Mouse (Mus musculus): ENCODE results near the gene Caskin1. TPM values are rescaled to one million over a fixed set of nuclear protein-coding genes. Genes with fewer than 3 reads are reported as not detected.

Gene Caskin1
- polyA plus RNA-seq, 1 experiment from 2014 or later, result 25.0 TPM

GRCm38 (mm10) chr17:24474557-24474956 lies 13.8 kb upstream of the Caskin1 start:
- no peaks in the 10 kb centered on the region for H3K9me3 ChIP-seq (replicated peaks)
- peak overlapping the region; percentile 23; the same call in 1 of the 2 replicates for H3K27ac ChIP-seq
- no peak overlapping the region for H3K9ac ChIP-seq
- no peak overlapping the region for H3K4me2 ChIP-seq (replicated peaks)
- 81% methylated on average over 5 of the region's 5 CpGs for WGBS
- H3K36me3 ChIP-seq, result peaks cover 44% of the 10 kb centered on the region
- no peaks in the 10 kb centered on the region for H3K27me3 ChIP-seq
- H3K4me1 ChIP-seq, result peaks cover 47% of the 10 kb centered on the region
- no peak overlapping the region for H3K4me3 ChIP-seq
- ATAC-seq (ENCODE audit: low FRiP score), result no peak

- Histone ChIP-seq H3K4me1 (peaks cover 47% of the 10 kb centered on the region), H3K9ac (no peak overlapping the region), H3K4me2 (replicated peaks) (no peak overlapping the region), H3K36me3 (peaks cover 44% of the 10 kb centered on the region), H3K4me3 (no peak overlapping the region), H3K9me3 (replicated peaks) (no peaks in the 10 kb centered on the region), H3K27me3 (no peaks in the 10 kb centered on the region), H3K27ac (no peak overlapping the region)
- ATAC-seq (ENCODE audit: low FRiP score), result no peak
- 89% methylated on average over 6 of the region's 6 CpGs for WGBS
Measured at GRCm38 (mm10) chr17:24475586-24475985, 12.8 kb upstream of the Caskin1 start.

GRCm38 (mm10) chr17:24476022-24476776 lies 12.2 kb upstream of the Caskin1 start:
- WGBS, result 89% methylated on average over 10 of the region's 10 CpGs
- Histone ChIP-seq H3K27ac (no peak overlapping the region), H3K4me2 (replicated peaks) (no peak overlapping the region), H3K4me1 (peaks cover 43% of the 10 kb centered on the region), H3K36me3 (peaks cover 44% of the 10 kb centered on the region), H3K9me3 (replicated peaks) (no peaks in the 10 kb centered on the region), H3K4me3 (no peak overlapping the region), H3K9ac (no peak overlapping the region), H3K27me3 (no peaks in the 10 kb centered on the region)
- ATAC-seq (ENCODE audit: low FRiP score), result no peak

- Histone ChIP-seq H3K27ac (no peak overlapping the region), H3K9me3 (replicated peaks) (no peaks in the 10 kb centered on the region), H3K4me1 (peaks cover 32% of the 10 kb centered on the region), H3K4me3 (no peak overlapping the region), H3K9ac (peak overlapping the region; percentile 85), H3K27me3 (no peaks in the 10 kb centered on the region), H3K4me2 (replicated peaks) (peak overlapping the region; percentile 62; the same call in 1 of the 2 replicates), H3K36me3 (peaks cover 44% of the 10 kb centered on the region)
- WGBS, result 93% methylated on average over 20 of the region's 20 CpGs
- ATAC-seq (ENCODE audit: low FRiP score), result no peak
Measured at GRCm38 (mm10) chr17:24477053-24477984, 11.1 kb upstream of the Caskin1 start.

GRCm38 (mm10) chr17:24477985-24478600 lies 10.3 kb upstream of the Caskin1 start:
- Histone ChIP-seq H3K27ac (peak overlapping the region; percentile 97; the same call in 1 of the 2 replicates), H3K36me3 (peaks cover 44% of the 10 kb centered on the region), H3K9ac (peak overlapping the region; percentile 85), H3K9me3 (replicated peaks) (no peaks in the 10 kb centered on the region), H3K4me2 (replicated peaks) (peak overlapping the region; percentile 62), H3K27me3 (no peaks in the 10 kb centered on the region), H3K4me1 (peaks cover 25% of the 10 kb centered on the region), H3K4me3 (peak overlapping the region; percentile 76)
- ATAC-seq (ENCODE audit: low FRiP score), result peak; percentile 11
- WGBS, result 52% methylated on average over 11 of the region's 11 CpGs

- H3K9ac ChIP-seq, result peak within 1 kb of the TSS; percentile 85
- peak within 1 kb of the TSS; percentile 97 for H3K27ac ChIP-seq
- peak within 1 kb of the TSS; percentile 76 for H3K4me3 ChIP-seq
- peak within 1 kb of the TSS; percentile 62 for H3K4me2 ChIP-seq (replicated peaks)
- peaks cover 37% of the 10 kb centered on the region for H3K36me3 ChIP-seq
- peaks cover 21% of the 10 kb centered on the region for H3K4me1 ChIP-seq
- no peaks in the 10 kb centered on the region for H3K9me3 ChIP-seq (replicated peaks)
- ATAC-seq (ENCODE audit: low FRiP score), result peak; percentile 94
- under 1% methylated on average over 48 of the region's 48 CpGs for WGBS
- no peaks in the 10 kb centered on the region for H3K27me3 ChIP-seq
Measured at GRCm38 (mm10) chr17:24478663-24479380, 9.6 kb upstream of the Caskin1 start, which contains the start of gene Mlst8. Mlst8 (minus strand) TSS chr17:24479078.

- no peak for ATAC-seq (ENCODE audit: low FRiP score)
- H3K27ac ChIP-seq, result peak overlapping the region; percentile 64; the same call in 1 of the 2 replicates
- peak overlapping the region; percentile 62 for H3K4me2 ChIP-seq (replicated peaks)
- peak overlapping the region; percentile 76 for H3K4me3 ChIP-seq
- no peaks in the 10 kb centered on the region for H3K27me3 ChIP-seq
- peaks cover 31% of the 10 kb centered on the region for H3K36me3 ChIP-seq
- WGBS, result 35% methylated on average over 1 of the region's 1 CpGs
- H3K9ac ChIP-seq, result 0 out of 2 replicates have a peak overlapping the region, but pooled peaks have one; percentile 43
- H3K9me3 ChIP-seq (replicated peaks), result no peaks in the 10 kb centered on the region
- H3K4me1 ChIP-seq, result peaks cover 15% of the 10 kb centered on the region
Measured at GRCm38 (mm10) chr17:24479431-24479830, 9.0 kb upstream of the Caskin1 start.

- no peak overlapping the region for H3K4me3 ChIP-seq
- H3K4me2 ChIP-seq (replicated peaks), result no peak overlapping the region
- peaks cover 14% of the 10 kb centered on the region for H3K4me1 ChIP-seq
- no peak overlapping the region for H3K9ac ChIP-seq
- peaks cover 22% of the 10 kb centered on the region for H3K36me3 ChIP-seq
- 40% methylated on average over 3 of the region's 3 CpGs for WGBS
- ATAC-seq (ENCODE audit: low FRiP score), result no peak
- no peak overlapping the region for H3K27ac ChIP-seq
- H3K27me3 ChIP-seq, result 0 out of 2 replicates have a peak, but pooled peaks cover 2% of the 10 kb centered on the region
- H3K9me3 ChIP-seq (replicated peaks), result no peaks in the 10 kb centered on the region
Measured at GRCm38 (mm10) chr17:24480201-24480826, 8.1 kb upstream of the Caskin1 start.

GRCm38 (mm10) chr17:24481027-24481815 lies 7.2 kb upstream of the Caskin1 start:
- no peak for ATAC-seq (ENCODE audit: low FRiP score)
- 94% methylated on average over 20 of the region's 20 CpGs for WGBS
- peaks cover 18% of the 10 kb centered on the region for H3K4me1 ChIP-seq

GRCm38 (mm10) chr17:24483495-24483894 lies 4.9 kb upstream of the Caskin1 start:
- H3K27me3 ChIP-seq, result peaks cover 2% of the 10 kb centered on the region; the same call in 1 of the 2 replicates
- WGBS, result 67% methylated on average over 3 of the region's 3 CpGs
- H3K4me1 ChIP-seq, result peaks cover 13% of the 10 kb centered on the region
- no peak overlapping the region for H3K4me2 ChIP-seq (replicated peaks)
- no peaks in the 10 kb centered on the region for H3K9me3 ChIP-seq (replicated peaks)
- H3K27ac ChIP-seq, result no peak overlapping the region
- no peak overlapping the region for H3K9ac ChIP-seq
- H3K36me3 ChIP-seq, result no peaks in the 10 kb centered on the region
- no peak overlapping the region for H3K4me3 ChIP-seq
- no peak for ATAC-seq (ENCODE audit: low FRiP score)

More at GRCm38 (mm10) chr17:24481027-24481815, 7.2 kb upstream of the Caskin1 start:
- H3K27me3 ChIP-seq, result 0 out of 2 replicates have a peak, but pooled peaks cover 2% of the 10 kb centered on the region
- no peak overlapping the region for H3K9ac ChIP-seq
- H3K4me2 ChIP-seq (replicated peaks), result no peak overlapping the region
- H3K36me3 ChIP-seq, result peaks cover 13% of the 10 kb centered on the region
- no peaks in the 10 kb centered on the region for H3K9me3 ChIP-seq (replicated peaks)
- no peak overlapping the region for H3K4me3 ChIP-seq
- H3K27ac ChIP-seq, result no peak overlapping the region

All from hindbrain, embryonic 12.5 days (tissue).